Mouse (Mus musculus): ENCODE measurements around the gene Csta1. TPM values are rescaled to one million over a fixed set of nuclear protein-coding genes. Genes with fewer than 3 reads are reported as not detected.
"Not testable (repeated sequence)": the region's sequence is repeated elsewhere in the genome, so short reads cannot be mapped to it uniquely, and the experiment has no call there.

Gene Csta1
- polyA plus RNA-seq (2014; fragmentation: Nextera tagmentation; extraction: Ambion mirVana), result not detected in 2 replicates

- Histone ChIP-seq H3K27me3 (ENCODE audit: control insufficient read depth, insufficient read depth, low read length) (no peaks in the 10 kb centered on the region), H3K36me3 (ENCODE audit: control insufficient read depth, insufficient read depth, low read length) (no peaks in the 10 kb centered on the region)
- 50% methylated on average over 1 of the region's 1 CpGs for WGBS
Observed at GRCm38 (mm10) chr16:36131141-36131540, at the start of gene Csta1. Gene Csta1 (minus strand): TSS chr16:36131241.

DNA sequence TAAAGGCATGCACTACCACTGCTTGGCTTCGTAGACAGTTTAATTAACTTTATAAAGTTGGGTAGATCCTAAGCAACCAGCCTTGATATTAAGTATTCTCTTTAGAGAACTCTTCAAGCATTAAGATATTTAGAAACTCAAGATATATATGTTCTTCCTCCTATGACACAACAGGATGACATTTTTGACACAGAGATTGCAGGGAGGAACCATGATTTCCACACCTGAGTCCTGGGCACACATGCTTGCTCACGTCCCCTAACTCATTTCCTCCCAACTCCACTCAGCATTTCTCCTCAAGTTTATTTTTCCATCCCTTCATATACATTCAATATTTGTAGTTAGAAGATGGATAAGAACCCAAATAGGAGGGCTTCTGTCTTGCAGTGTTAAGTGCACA, 48.9 kb upstream of the Csta1 start:
- Histone ChIP-seq H3K4me2 (ENCODE audit: low read length) (no peak overlapping the region), H3K4me3 (ENCODE audit: control insufficient read depth in 1 of 2, insufficient read depth in 1 of 2, low read depth in 1 of 2, low read length in 2 of 2) (no peak overlapping the region), H3K9me3 (ENCODE audit: control insufficient read depth, low read length) (0 out of 2 replicates have a peak, but pooled peaks cover 1% of the 10 kb centered on the region), H3K27me3 (ENCODE audit: control insufficient read depth, insufficient read depth, low read length) (no peaks in the 10 kb centered on the region), H3K36me3 (ENCODE audit: control insufficient read depth, insufficient read depth, low read length) (no peaks in the 10 kb centered on the region), H3K9ac (ENCODE audit: low read length) (no peak overlapping the region), H3K27ac (replicated peaks in 1 of 2; ENCODE audit: control insufficient read depth in 1 of 2, insufficient read depth in 1 of 2, low read depth in 2 of 2, low read length in 2 of 2) (no peak overlapping the region), H3K4me1 (ENCODE audit: control insufficient read depth in 2 of 2, insufficient read depth in 2 of 2, low read length in 2 of 2) (no peaks in the 10 kb centered on the region)
- 77% methylated on average over 2 of the region's 2 CpGs for WGBS
- no peak for ATAC-seq (ENCODE audit: insufficient number of reproducible peaks, insufficient read depth, low FRiP score, low read depth)

More at GRCm38 (mm10) chr16:36131141-36131540, at the start of gene Csta1:
- Histone ChIP-seq H3K9ac (ENCODE audit: low read length) (no peak within 1 kb of the TSS), H3K4me2 (ENCODE audit: low read length) (no peak within 1 kb of the TSS), H3K27ac (replicated peaks in 1 of 2; ENCODE audit: control insufficient read depth in 1 of 2, insufficient read depth in 1 of 2, low read depth in 2 of 2, low read length in 2 of 2) (no peak within 1 kb of the TSS), H3K9me3 (ENCODE audit: control insufficient read depth, low read length) (no peaks in the 10 kb centered on the region), H3K4me3 (ENCODE audit: control insufficient read depth in 1 of 2, insufficient read depth in 1 of 2, low read depth in 1 of 2, low read length in 2 of 2) (no peak within 1 kb of the TSS), H3K4me1 (ENCODE audit: control insufficient read depth in 2 of 2, insufficient read depth in 2 of 2, low read length in 2 of 2) (no peaks in the 10 kb centered on the region; a peak in 1 of 4 replicates)
- no peak for ATAC-seq (ENCODE audit: insufficient number of reproducible peaks, insufficient read depth, low FRiP score, low read depth)

GRCm38 (mm10) chr16:36176108-36176507, 45.1 kb upstream of the Csta1 start:
- no peak overlapping the region for H3K4me2 ChIP-seq (ENCODE audit: low read length)
- H3K4me3 ChIP-seq (ENCODE audit: control insufficient read depth in 1 of 2, insufficient read depth in 1 of 2, low read depth in 1 of 2, low read length in 2 of 2), result no peak overlapping the region
- no peak overlapping the region for H3K9ac ChIP-seq (ENCODE audit: low read length)
- ATAC-seq (ENCODE audit: insufficient number of reproducible peaks, insufficient read depth, low FRiP score, low read depth), result no peak
- H3K27ac ChIP-seq (replicated peaks in 1 of 2; ENCODE audit: control insufficient read depth in 1 of 2, insufficient read depth in 1 of 2, low read depth in 2 of 2, low read length in 2 of 2), result no peak overlapping the region
- no peaks in the 10 kb centered on the region for H3K4me1 ChIP-seq (ENCODE audit: control insufficient read depth in 2 of 2, insufficient read depth in 2 of 2, low read length in 2 of 2)
- 0 out of 2 replicates have a peak, but pooled peaks cover 3% of the 10 kb centered on the region for H3K9me3 ChIP-seq (ENCODE audit: control insufficient read depth, low read length)
- H3K36me3 ChIP-seq (ENCODE audit: control insufficient read depth, insufficient read depth, low read length), result no peaks in the 10 kb centered on the region
- H3K27me3 ChIP-seq (ENCODE audit: control insufficient read depth, insufficient read depth, low read length), result no peaks in the 10 kb centered on the region

DNA sequence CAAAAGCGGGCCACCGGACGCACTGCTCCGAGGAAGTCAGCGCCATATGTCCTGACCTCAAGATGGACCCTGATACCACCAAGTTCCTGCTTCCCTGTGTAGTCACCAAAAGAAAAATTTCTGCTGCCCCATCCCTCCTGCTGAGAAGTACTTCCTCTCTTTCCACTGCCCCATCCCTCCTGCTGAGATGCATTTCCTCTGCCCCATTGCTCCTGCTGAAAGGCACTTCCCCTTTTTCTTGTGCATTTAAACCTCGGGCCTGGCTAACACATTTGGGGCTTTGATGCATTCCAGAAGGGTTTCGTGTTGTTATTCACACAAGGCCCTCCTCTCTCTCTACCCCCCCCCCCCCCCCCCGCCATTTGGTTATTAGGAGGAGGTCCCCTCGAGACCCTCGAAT, 36.8 kb upstream of the Csta1 start:
- not testable (repeated sequence) for H3K36me3 ChIP-seq (ENCODE audit: control insufficient read depth, insufficient read depth, low read length); ATAC-seq (ENCODE audit: insufficient number of reproducible peaks, insufficient read depth, low FRiP score, low read depth); H3K9ac ChIP-seq (ENCODE audit: low read length); H3K9me3 ChIP-seq (ENCODE audit: control insufficient read depth, low read length); H3K27me3 ChIP-seq (ENCODE audit: control insufficient read depth, insufficient read depth, low read length); H3K27ac ChIP-seq (replicated peaks in 1 of 2; ENCODE audit: control insufficient read depth in 1 of 2, insufficient read depth in 1 of 2, low read depth in 2 of 2, low read length in 2 of 2); H3K4me2 ChIP-seq (ENCODE audit: low read length); H3K4me1 ChIP-seq (ENCODE audit: control insufficient read depth in 2 of 2, insufficient read depth in 2 of 2, low read length in 2 of 2); H3K4me3 ChIP-seq (ENCODE audit: control insufficient read depth in 1 of 2, insufficient read depth in 1 of 2, low read depth in 1 of 2, low read length in 2 of 2)
- 82% methylated on average over 9 of the region's 10 CpGs for WGBS

- no peak within 1 kb of the TSS for H3K4me2 ChIP-seq (ENCODE audit: low read length)
- no peak for ATAC-seq (ENCODE audit: insufficient number of reproducible peaks, insufficient read depth, low FRiP score, low read depth)
- no peak within 1 kb of the TSS for H3K9ac ChIP-seq (ENCODE audit: low read length)
- H3K27ac ChIP-seq (replicated peaks in 1 of 2; ENCODE audit: control insufficient read depth in 1 of 2, insufficient read depth in 1 of 2, low read depth in 2 of 2, low read length in 2 of 2), result no peak within 1 kb of the TSS
- no peak within 1 kb of the TSS for H3K4me3 ChIP-seq (ENCODE audit: control insufficient read depth in 1 of 2, insufficient read depth in 1 of 2, low read depth in 1 of 2, low read length in 2 of 2)
- H3K27me3 ChIP-seq (ENCODE audit: control insufficient read depth, insufficient read depth, low read length), result no peaks in the 10 kb centered on the region
- no peaks in the 10 kb centered on the region for H3K4me1 ChIP-seq (ENCODE audit: control insufficient read depth in 2 of 2, insufficient read depth in 2 of 2, low read length in 2 of 2)
- H3K9me3 ChIP-seq (ENCODE audit: control insufficient read depth, low read length), result no peaks in the 10 kb centered on the region
- no peaks in the 10 kb centered on the region for H3K36me3 ChIP-seq (ENCODE audit: control insufficient read depth, insufficient read depth, low read length)
Observed at GRCm38 (mm10) chr16:36156402-36156975, 25.4 kb upstream of the Csta1 start, which contains the start of gene Stfa2l1. Gene Stfa2l1 (plus strand): TSS chr16:36156811.

DNA sequence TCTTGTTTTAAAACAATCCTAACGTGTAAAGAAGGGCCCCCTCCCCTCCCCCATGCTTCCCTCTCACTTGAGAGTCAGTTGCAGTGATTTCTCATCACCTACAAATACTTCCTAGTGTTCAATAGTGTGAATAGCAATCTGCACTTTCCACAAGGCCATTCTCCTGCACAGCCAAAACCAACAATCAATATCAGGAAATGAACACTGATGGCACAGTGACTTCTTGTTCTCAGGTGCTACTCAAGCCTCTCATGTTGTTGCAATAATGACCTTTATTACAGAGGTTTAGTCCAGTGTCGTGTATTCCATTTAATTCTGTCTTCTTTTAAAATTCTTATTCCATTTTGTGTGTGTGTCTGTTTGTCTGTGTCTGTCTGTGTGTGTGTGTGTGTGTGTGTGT, 7.2 kb upstream of the Csta1 start:
- no peak overlapping the region for H3K27ac ChIP-seq (replicated peaks in 1 of 2; ENCODE audit: control insufficient read depth in 1 of 2, insufficient read depth in 1 of 2, low read depth in 2 of 2, low read length in 2 of 2)
- no peaks in the 10 kb centered on the region for H3K36me3 ChIP-seq (ENCODE audit: control insufficient read depth, insufficient read depth, low read length)
- no peak for ATAC-seq (ENCODE audit: insufficient number of reproducible peaks, insufficient read depth, low FRiP score, low read depth)
- no peaks in the 10 kb centered on the region for H3K27me3 ChIP-seq (ENCODE audit: control insufficient read depth, insufficient read depth, low read length)
- H3K4me2 ChIP-seq (ENCODE audit: low read length), result no peak overlapping the region
- H3K4me1 ChIP-seq (ENCODE audit: control insufficient read depth in 2 of 2, insufficient read depth in 2 of 2, low read length in 2 of 2), result no peaks in the 10 kb centered on the region
- WGBS, result 70% methylated on average over 2 of the region's 2 CpGs
- H3K9ac ChIP-seq (ENCODE audit: low read length), result no peak overlapping the region
- H3K9me3 ChIP-seq (ENCODE audit: control insufficient read depth, low read length), result peaks cover 3% of the 10 kb centered on the region; the same call in 1 of the 2 replicates
- H3K4me3 ChIP-seq (ENCODE audit: control insufficient read depth in 1 of 2, insufficient read depth in 1 of 2, low read depth in 1 of 2, low read length in 2 of 2), result no peak overlapping the region

DNA sequence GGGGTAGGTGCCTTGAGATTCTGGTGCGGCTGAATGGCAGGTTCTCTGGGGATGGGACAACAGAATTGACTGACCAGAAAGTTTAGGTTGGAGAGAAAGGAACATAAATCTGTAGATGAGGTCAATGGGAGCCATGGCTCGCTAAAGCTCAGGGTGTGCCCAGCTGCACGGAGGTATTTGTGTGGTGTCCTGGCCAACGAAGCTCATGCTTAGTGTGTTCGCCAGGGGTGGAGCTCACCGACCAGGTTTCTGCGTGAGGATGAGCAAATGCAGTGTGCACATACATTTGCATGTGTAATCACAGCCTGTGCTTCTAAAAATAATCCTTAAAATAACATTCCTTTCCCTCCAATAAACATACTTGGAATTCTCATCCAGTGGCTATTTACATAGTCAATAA, 2.9 kb downstream of the Csta1 start:
- H3K4me3 ChIP-seq (ENCODE audit: control insufficient read depth in 1 of 2, insufficient read depth in 1 of 2, low read depth in 1 of 2, low read length in 2 of 2), result no peak overlapping the region
- no peaks in the 10 kb centered on the region for H3K36me3 ChIP-seq (ENCODE audit: control insufficient read depth, insufficient read depth, low read length)
- no peak overlapping the region for H3K27ac ChIP-seq (replicated peaks in 1 of 2; ENCODE audit: control insufficient read depth in 1 of 2, insufficient read depth in 1 of 2, low read depth in 2 of 2, low read length in 2 of 2)
- no peaks in the 10 kb centered on the region for H3K27me3 ChIP-seq (ENCODE audit: control insufficient read depth, insufficient read depth, low read length)
- no peak for ATAC-seq (ENCODE audit: insufficient number of reproducible peaks, insufficient read depth, low FRiP score, low read depth)
- no peaks in the 10 kb centered on the region for H3K9me3 ChIP-seq (ENCODE audit: control insufficient read depth, low read length)
- no peaks in the 10 kb centered on the region; a peak in 1 of 4 replicates for H3K4me1 ChIP-seq (ENCODE audit: control insufficient read depth in 2 of 2, insufficient read depth in 2 of 2, low read length in 2 of 2)
- H3K9ac ChIP-seq (ENCODE audit: low read length), result no peak overlapping the region
- WGBS, result 72% methylated on average over 7 of the region's 7 CpGs
- H3K4me2 ChIP-seq (ENCODE audit: low read length), result no peak overlapping the region

- not testable (repeated sequence) for ATAC-seq (ENCODE audit: insufficient number of reproducible peaks, insufficient read depth, low FRiP score, low read depth); H3K4me1 ChIP-seq (ENCODE audit: control insufficient read depth in 2 of 2, insufficient read depth in 2 of 2, low read length in 2 of 2); H3K9ac ChIP-seq (ENCODE audit: low read length); H3K27ac ChIP-seq (replicated peaks in 1 of 2; ENCODE audit: control insufficient read depth in 1 of 2, insufficient read depth in 1 of 2, low read depth in 2 of 2, low read length in 2 of 2); H3K36me3 ChIP-seq (ENCODE audit: control insufficient read depth, insufficient read depth, low read length); H3K9me3 ChIP-seq (ENCODE audit: control insufficient read depth, low read length); H3K27me3 ChIP-seq (ENCODE audit: control insufficient read depth, insufficient read depth, low read length); H3K4me3 ChIP-seq (ENCODE audit: control insufficient read depth in 1 of 2, insufficient read depth in 1 of 2, low read depth in 1 of 2, low read length in 2 of 2); H3K4me2 ChIP-seq (ENCODE audit: low read length)
- 86% methylated on average over 6 of the region's 6 CpGs for WGBS
Observed at GRCm38 (mm10) chr16:36115751-36116150, 15.3 kb downstream of the Csta1 start.
